Mouse (Mus musculus): ENCODE data around the gene Chrnb1. TPM values are rescaled to one million over a fixed set of nuclear protein-coding genes. Genes with fewer than 3 reads are reported as not detected.

Chrnb1 gene
- 1 to 10 TPM; 3.6 to 4.3 TPM for total RNA-seq (2021)

DNA sequence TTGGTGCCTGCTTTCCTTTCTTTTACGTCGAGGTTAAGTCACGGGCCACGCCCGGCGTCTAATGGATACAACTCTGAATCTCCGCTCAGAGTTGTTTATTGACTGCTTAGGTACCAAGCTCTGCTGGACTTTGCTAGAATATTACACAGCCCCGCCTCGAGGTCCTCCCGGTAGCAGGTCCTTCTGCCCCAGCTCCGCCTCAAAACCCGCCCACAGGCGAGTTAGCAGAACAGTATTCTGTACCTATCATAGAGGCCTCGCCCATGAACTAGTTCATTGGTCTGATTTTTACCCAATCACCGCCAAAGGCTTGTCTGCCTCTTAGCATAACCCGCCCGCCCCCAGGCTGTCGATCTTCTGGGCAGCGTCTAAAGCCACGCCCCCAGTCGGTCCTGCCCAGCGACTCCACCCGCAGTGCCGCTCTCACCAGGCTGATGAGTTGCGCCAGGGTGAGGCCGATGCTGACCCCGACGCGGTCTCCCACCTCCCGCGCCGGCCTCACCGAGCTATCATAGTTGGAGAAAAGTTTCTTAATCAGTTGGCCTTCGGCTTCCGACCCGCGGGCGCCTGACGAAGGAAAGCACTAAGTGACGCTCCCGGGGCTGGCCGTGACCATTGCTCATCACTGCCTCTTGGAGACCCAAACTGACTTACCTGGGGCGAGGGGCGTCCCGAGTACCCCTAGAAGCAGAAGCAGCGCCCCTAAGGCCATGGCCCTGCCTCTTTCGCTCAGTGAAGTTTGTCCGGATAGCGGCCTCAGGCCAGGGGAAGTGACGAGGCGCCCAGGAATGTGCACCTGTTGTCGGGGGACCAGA, at the start of gene Chrnb1:
Gene Chrnb1, minus strand, starts transcription at position 776 of the 815 bp plus-strand sequence.
- DNase-seq = peak; percentile 91 to 92
- intact Hi-C loops (cut with DNase I) = loop anchor here (2.0 kb wide), 1 partner anchor 29 kb away; no protein-coding TSS in a partner anchor

- intact Hi-C loops (cut with DNase I) = loop anchor here (2.0 kb wide), 1 partner anchor 38 kb away; no protein-coding TSS in a partner anchor
- no peak for DNase-seq
Observed at GRCm38 (mm10) chr11:69838714-69839104, 43.0 kb upstream of the Chrnb1 start.

GRCm38 (mm10) chr11:69837952-69838713, 42.4 kb upstream of the Chrnb1 start, which contains the start of gene Tmem256:
Gene Tmem256, plus strand, starts transcription at chr11:69838514.
- intact Hi-C loops (cut with DNase I) = loop anchor here (2.0 kb wide), 1 partner anchor 39 kb away; no protein-coding TSS in a partner anchor
- DNase-seq = peak; percentile 92 to 95

- intact Hi-C loops (cut with DNase I) = no loop called here
- DNase-seq = no peak
Observed at GRCm38 (mm10) chr11:69837604-69837951, 41.8 kb upstream of the Chrnb1 start, which contains the start of gene Nlgn2. Gene Nlgn2, minus strand, starts transcription at chr11:69837784.

DNA sequence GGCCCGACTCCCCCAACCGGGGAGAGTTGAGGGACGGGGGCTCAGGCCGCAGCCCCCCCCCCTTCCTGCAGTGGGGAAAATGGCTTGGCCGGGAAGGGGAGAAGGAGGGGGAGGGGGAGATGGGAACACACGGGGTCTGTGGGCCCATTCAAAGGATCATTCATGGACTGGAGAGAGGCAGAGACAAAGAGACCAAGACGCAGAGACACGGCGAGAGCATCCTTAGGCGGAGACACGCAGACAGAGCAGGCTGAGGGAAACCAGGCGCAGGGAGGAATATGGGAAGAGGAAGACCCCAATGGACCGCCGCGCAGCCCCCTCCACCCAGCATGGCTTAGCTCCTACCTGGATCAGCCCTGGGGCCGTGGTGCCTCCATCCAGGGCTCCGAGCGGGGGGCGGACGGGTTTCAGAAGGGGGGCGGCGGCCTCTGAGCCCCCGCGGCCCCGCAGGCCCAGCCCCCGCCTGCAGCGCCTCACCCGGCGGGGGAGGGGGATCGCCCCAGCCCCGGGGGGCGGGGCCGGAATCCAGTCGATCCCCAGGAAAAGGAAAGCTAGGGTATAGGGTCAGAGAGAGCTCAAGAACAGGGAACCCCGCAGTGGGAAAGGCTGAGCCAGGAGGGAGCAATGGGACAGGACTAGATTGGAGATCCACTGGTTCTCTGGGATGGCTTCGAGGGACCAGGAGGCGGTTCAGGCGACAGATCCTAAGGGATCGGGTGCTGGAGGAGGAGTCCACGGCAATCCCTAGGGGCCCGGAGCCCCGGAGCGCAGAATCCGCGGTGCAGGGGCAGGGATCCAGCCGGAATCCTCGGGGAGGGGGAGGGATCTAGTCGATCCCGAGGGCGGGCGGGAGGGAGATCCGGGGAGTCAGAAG, 41.2 kb upstream of the Chrnb1 start:
- peak in 1 of 2 experiments; percentile 42 for DNase-seq
- intact Hi-C loops (cut with DNase I) = no loop called here

GRCm38 (mm10) chr11:69835966-69836335, 40.2 kb upstream of the Chrnb1 start:
- DNase-seq = no peak
- intact Hi-C loops (cut with DNase I) = loop anchor here (2.0 kb wide), 1 partner anchor 33 kb away; no protein-coding TSS in a partner anchor

- DNase-seq = no peak
- intact Hi-C loops (cut with DNase I) = loop anchor here (2.0 kb wide), 1 partner anchor 33 kb away; no protein-coding TSS in a partner anchor
Observed at GRCm38 (mm10) chr11:69835326-69835965, 39.7 kb upstream of the Chrnb1 start.

GRCm38 (mm10) chr11:69834001-69834549, 38.3 kb upstream of the Chrnb1 start:
- intact Hi-C loops (cut with DNase I) = loop anchor here (2.0 kb wide), 1 partner anchor 31 kb away; no protein-coding TSS in a partner anchor
- no peak for DNase-seq

GRCm38 (mm10) chr11:69833554-69833953, 37.8 kb upstream of the Chrnb1 start:
- no peak for DNase-seq
- intact Hi-C loops (cut with DNase I) = no loop called here

DNA sequence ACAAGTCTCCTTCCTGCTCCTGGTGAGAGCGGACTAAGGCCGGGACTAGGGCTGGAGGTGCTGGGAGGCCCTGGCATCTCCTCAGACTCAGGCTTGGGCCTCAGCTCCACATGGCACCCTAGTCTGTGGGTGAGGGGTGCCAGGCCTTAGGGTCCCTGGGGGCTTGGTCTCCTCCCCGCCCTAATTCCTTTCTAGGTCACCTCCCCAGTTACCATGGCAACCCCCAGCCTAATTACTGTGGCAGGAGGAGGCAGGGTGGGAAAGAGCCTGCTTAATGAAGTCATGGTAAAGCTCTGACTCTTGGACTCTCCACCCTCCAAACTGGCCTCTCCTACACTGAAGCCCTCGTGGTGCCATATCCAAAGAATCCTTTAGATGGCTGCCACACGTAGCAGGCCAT, 33.1 kb upstream of the Chrnb1 start:
- intact Hi-C loops (cut with DNase I) = no loop called here
- DNase-seq = no peak

GRCm38 (mm10) chr11:69823456-69823855, 27.7 kb upstream of the Chrnb1 start:
- no peak for DNase-seq
- intact Hi-C loops (cut with DNase I) = loop anchor here (5.0 kb wide), 1 partner anchor 44 kb away; no protein-coding TSS in a partner anchor

DNA sequence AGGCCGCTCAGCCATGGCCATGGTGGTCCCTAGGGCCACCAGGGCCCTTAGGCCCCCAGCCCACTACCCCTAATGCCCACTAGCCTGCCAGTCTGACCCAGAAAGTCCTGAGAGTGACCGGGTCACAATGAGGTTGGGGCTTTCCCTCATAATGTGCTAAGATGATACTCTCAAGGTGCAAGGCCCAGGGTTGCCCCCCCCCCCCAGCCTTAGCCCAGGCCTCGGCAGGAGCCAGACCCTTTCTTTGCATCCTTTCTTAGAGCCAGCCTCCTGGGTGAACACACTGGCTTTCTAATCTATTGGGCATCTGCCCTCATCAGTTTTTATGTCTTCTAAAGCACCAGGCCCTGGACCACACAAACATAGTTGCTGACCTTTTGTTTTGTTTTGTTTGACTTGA, 26.3 kb upstream of the Chrnb1 start, which contains the start of gene Spem1:
Gene Spem1, minus strand, starts transcription at position 101 of the 400 bp plus-strand sequence.
- intact Hi-C loops (cut with DNase I) = loop anchor here (5.0 kb wide), 1 partner anchor 45 kb away; no protein-coding TSS in a partner anchor
- DNase-seq = no peak

- DNase-seq = no peak
- intact Hi-C loops (cut with DNase I) = no loop called here
Observed at GRCm38 (mm10) chr11:69818871-69819270, 23.1 kb upstream of the Chrnb1 start.

GRCm38 (mm10) chr11:69818365-69818764, 22.6 kb upstream of the Chrnb1 start, which contains the start of gene Spem2:
Gene Spem2, minus strand, starts transcription at chr11:69818465.
- DNase-seq = no peak
- intact Hi-C loops (cut with DNase I) = no loop called here

GRCm38 (mm10) chr11:69816520-69816919, 20.8 kb upstream of the Chrnb1 start:
- intact Hi-C loops (cut with DNase I) = no loop called here
- DNase-seq = no peak

GRCm38 (mm10) chr11:69815155-69815554, 19.4 kb upstream of the Chrnb1 start, which contains the start of gene Gm39566:
Gene Gm39566, minus strand, starts transcription at chr11:69815298.
- intact Hi-C loops (cut with DNase I) = no loop called here
- no peak for DNase-seq

DNA sequence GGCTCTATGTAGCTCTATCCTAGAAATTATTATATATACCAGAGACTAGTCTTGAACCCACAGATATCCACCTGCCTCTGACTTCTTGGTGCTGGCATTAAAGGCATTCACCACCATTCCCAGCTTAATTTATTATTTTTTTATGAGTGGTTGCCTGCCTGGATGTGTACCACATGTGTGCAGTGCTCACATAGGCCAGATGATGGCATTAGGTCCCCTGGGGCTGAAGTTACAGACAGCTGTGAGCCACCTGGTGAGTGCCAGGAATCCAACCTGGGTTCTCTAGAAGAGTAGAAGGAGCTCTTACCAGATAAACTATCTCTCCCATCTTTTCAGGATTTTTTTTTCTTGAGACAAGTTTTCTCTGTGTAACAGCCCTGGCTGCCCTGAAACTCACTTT, 14.5 kb upstream of the Chrnb1 start:
- no peak for DNase-seq
- intact Hi-C loops (cut with DNase I) = no loop called here

- no peak for DNase-seq
- intact Hi-C loops (cut with DNase I) = no loop called here
Observed at GRCm38 (mm10) chr11:69807641-69808040, 11.9 kb upstream of the Chrnb1 start.

DNA sequence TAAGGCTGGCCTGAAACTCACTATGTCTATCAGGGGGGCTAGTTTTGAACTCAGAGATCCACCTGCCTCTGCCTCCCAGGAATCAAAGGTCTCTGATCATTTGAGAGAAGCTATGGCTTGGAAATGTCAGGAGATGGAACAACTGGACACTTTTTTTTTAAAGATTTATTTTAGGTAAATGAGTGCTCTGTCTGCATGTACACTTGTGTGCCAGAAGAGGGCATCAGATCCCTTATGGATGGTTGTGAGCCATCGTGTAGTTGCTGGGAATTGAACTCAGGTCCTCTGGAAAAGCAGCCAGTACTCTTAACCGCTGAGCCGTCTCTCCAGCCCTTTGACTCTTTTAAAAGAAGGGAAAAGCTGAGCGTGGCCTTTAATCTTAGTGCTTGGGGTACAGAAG, 10.6 kb upstream of the Chrnb1 start:
- DNase-seq = no peak
- intact Hi-C loops (cut with DNase I) = no loop called here
